Mouse (Mus musculus) kidney, adult 9 months (tissue): ENCODE data around the gene Slc1a6.
A peak's percentile ranks its signal among the peaks of the same experiment; 100 is the strongest.
"Not testable (repeated sequence)": the region's sequence is repeated elsewhere in the genome, so short reads cannot be mapped to it uniquely, and the experiment has no call there.

Experiments
- DNase-seq: peaks from one replicate; pipeline ENCODE4 v3.0.0; 2022

The Slc1a6 gene

GRCm38 (mm10) chr10:78779981-78780651, at the start of gene Slc1a6:
Slc1a6 (plus strand) TSS chr10:78780496.
- DNase-seq, result no peak

DNA sequence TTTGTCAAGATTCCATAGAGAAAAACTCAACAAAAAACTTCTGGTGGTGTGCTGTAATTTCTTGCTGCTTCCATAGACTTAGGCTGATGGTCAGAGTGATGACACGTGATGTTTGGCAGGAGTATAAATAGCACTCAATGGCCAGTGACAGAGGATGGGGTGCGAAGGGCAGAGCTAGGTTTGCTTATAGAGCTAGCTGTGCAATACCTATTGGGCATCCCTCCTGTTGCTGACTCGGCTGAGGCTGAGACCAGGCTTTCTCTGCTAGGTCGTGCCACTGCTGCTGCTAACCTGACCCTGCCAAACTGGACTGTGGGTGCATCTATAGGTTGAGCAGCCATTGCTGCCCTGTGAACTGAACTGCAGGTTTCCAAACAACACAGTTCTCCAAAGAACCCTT, 40.5 kb upstream of the Slc1a6 start:
- no peak for DNase-seq

DNA sequence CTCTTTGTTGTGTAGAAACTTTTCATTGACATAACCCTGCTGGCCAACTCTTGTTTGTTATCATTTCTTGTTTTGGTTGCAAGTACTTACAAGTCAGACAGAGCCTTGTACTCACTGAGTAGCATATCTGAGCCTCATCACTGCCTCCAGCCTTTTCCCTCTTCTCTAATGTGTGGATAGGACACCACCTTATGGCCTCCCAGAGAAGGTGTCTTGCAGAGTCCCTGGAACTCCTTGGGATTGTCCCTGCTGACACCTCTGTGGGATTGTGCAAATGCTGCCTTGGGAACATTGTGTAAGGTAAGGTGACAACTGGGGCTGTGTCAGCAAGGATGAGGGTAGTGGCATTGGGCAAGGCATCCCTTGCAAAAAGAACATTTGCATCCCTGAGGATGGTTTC, 36.6 kb upstream of the Slc1a6 start:
- no peak for DNase-seq

- DNase-seq, result peak; percentile 49
Observed at GRCm38 (mm10) chr10:78745453-78746232, 34.7 kb upstream of the Slc1a6 start.

GRCm38 (mm10) chr10:78747035-78747721, 33.1 kb upstream of the Slc1a6 start:
- DNase-seq, result no peak

- DNase-seq, result no peak
Observed at GRCm38 (mm10) chr10:78748161-78748560, 32.1 kb upstream of the Slc1a6 start.

- no peak for DNase-seq
Observed at GRCm38 (mm10) chr10:78748946-78749345, 31.4 kb upstream of the Slc1a6 start.

- DNase-seq, result no peak
Observed at GRCm38 (mm10) chr10:78752452-78753191, 27.7 kb upstream of the Slc1a6 start, which contains the start of gene Ccdc105. Ccdc105 (minus strand) TSS chr10:78753065.

- DNase-seq, result peak; percentile 64
Observed at GRCm38 (mm10) chr10:78756021-78756420, 24.3 kb upstream of the Slc1a6 start.

- DNase-seq, result no peak
Observed at GRCm38 (mm10) chr10:78765570-78765969, 14.7 kb upstream of the Slc1a6 start.

DNA sequence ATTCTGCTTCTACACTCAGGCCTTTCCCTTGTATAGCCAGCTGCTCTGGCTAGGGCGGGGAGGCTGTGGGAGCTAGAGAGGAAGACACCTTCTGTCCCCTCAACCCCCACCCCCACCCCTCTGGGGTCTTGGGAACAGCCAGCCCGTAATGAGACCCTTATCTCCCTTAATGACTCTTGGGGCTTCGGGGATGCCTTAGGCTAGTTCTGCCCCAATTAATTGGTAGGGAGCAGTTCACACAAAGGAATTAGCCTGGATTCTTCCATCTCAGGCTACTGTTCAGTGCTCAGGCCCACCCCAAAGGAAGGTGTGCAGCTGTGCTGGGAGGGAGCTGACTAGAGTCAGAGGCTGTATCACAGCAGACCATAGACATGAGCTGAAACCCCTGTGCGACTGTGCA, 4.5 kb upstream of the Slc1a6 start:
- no peak for DNase-seq

GRCm38 (mm10) chr10:78779527-78779926, 769 bp upstream of the Slc1a6 start:
- DNase-seq, result no peak

DNA sequence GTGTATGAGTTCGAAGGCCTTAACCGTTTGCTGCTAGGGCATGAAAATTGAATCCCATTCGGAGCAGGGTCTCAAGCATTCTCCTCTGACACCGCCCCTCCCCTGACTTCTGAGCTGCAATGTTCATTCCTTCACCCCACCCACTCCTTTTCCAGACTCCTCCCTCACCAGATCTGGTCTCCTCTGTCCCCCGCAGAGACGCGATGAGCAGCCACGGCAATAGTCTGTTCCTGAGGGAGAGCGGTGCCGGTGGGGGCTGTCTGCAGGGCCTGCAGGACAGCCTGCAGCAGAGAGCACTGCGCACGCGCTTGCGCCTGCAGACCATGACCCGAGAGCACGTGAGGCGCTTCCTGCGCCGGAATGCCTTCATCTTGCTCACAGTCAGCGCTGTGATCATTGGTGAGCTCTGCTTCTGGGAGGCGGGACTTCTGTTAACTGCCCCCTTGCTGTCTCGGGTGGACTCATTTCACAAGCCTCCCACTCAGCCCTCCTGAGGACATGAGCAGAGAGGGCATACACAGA, 7.3 kb downstream of the Slc1a6 start:
- DNase-seq, result peak; percentile 68

- DNase-seq, result no peak
Observed at GRCm38 (mm10) chr10:78790561-78790960, 10.3 kb downstream of the Slc1a6 start.

DNA sequence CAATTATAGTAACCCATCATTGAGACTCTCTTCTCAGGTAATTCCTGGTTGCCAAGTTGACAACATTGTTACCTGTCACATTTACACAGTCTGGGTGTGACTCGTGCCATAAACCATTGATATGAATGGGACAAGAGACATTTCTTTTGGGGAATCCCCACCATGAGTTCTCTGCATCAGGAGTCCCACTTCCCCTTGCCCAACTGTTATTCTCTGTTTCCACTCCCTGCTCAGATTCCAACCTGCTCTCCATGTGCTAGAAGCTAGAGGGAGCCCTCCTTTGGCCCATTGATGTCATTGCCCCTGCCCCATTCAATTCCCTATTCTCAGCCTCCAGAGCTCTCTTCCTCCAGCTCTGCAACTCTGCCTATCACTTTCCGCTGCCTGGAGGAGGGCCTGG, 21.2 kb downstream of the Slc1a6 start:
- no peak for DNase-seq

DNA sequence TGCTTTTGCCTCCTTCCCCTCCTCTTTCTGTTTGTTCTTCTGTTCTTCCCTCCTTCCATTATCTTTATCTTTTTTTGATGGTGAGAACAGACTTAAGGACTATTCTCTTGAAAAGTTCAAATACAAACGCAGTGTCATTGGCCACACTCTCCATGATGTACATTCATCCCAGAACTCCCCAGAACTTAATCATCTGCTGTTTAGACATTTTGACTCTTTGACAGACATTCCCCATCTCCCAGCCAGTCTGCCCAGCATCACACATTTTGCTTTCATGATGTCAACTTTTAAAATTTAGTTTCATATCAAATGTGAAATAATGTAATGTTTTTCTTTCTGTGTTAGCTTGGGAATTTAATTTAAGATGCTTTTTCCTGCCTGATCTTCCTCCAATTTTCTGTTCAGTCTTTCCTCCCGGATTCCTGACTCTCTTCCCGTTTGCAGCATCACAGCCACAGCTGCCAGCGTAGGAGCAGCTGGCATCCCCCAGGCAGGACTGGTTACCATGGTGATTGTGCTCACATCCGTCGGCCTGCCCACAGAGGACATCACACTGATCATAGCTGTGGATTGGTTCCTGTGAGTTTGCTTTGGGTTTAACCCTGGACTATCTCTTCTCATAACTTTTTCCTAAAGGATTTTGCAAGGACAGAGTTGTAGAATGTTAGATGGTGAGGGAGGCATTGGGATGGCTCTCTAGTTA, 32.2 kb downstream of the Slc1a6 start:
- no peak for DNase-seq

DNA sequence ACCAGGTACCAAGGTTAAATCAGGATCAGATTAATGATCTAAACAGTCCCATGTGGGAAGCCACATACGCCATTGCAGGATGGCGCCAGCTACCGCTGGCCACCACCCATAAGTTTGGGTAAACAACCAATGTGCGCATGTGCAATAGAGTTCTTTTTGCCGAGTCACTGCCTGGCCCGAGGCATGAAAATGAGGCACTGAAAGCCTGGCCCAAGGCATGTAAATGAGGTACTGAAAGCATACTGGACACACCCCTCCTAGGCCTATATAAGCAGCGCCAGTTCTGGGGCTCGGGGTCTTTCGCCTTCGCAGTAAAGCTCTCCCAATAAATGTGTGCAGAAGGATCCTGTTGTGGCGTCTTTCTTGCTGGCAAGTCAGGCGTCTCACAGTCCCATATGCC, 60.2 kb downstream of the Slc1a6 start:
- not testable (repeated sequence) for DNase-seq

DNA sequence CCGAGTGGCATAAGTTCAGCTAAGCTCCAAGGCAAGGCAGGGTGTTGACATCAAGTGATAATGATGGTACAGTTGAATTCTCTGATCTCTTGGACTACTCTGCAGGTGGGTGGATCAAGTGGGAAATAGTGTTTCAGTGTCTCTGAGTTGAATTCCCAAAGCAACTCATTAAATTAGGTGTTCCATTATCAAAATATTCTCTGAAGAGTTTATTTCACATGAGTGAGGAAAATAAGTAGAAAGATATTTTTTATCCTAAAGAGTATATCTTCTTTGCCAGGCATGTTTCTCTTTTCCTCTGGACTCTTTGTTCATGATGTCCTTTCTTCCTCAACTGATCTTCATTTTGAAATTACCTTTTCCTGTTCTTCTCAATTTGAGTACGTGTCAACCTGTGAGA, 71.8 kb downstream of the Slc1a6 start, which contains the start of gene Olfr1356:
Gene Olfr1356, minus strand, starts transcription at position 101 of the 400 bp plus-strand sequence.
- DNase-seq, result no peak
